Mouse (Mus musculus): ENCODE data around the gene Olfr549.

DNA sequence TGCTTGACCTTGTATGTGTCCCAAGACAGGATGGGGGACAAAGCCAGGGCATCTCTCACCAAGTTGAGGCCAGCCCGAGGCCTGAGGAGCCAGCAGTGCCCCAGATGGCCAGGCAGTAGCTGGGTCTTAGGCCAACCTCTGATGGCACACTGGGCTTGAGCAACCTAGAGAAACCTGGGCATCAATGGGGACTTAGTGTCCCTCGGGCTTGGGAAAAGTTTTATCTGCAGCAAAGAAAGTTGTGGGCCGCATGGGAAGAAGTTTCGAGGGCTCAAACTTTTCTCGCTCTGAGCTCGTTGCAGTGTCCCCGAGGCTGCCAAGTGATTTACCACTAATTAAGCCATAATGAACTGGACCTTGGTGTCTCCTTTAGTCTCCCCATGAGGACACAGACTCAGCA is 39.9 kb upstream of the Olfr549 start:
- no peak for TF ChIP-seq POLR2A (IDR thresholded peaks at IDR 0.05; ENCODE audit: insufficient read length, low read depth)
- TF ChIP-seq USF1 (IDR thresholded peaks at IDR 0.05; ENCODE audit: low read depth): no peak
- TF ChIP-seq MYOD1 (IDR thresholded peaks at IDR 0.05; ENCODE audit: control insufficient read depth in 1 of 3, insufficient read length in 2 of 3, low read depth in 2 of 3): no peak
- TF ChIP-seq CEBPB (IDR thresholded peaks at IDR 0.05; ENCODE audit: insufficient read depth, poor library complexity, severe bottlenecking): no peak
- TF ChIP-seq MYOG (IDR thresholded peaks at IDR 0.05; ENCODE audit: control insufficient read depth in 1 of 3, insufficient read depth in 1 of 3, insufficient read length in 2 of 3, low read depth in 2 of 3): no peak
- TF ChIP-seq MAX (IDR thresholded peaks at IDR 0.05; ENCODE audit: low read depth): no peak
